Mouse (Mus musculus) ES-Bruce4 (cell line): ENCODE results near the gene Txndc15. TPM values are rescaled to one million over a fixed set of nuclear protein-coding genes. Genes with fewer than 3 reads are reported as not detected.

Experiments
- H3K27ac ChIP-seq: 2 replicates; pipeline ENCODE4 v1.5.1; 2012; ENCODE audit warnings: low read length, inconsistent platforms; ENCODE audit not compliant: insufficient read depth
- H3K27me3 ChIP-seq: 2 replicates; pipeline ENCODE4 v1.6.1; 2012; ENCODE audit warnings: mild to moderate bottlenecking, low read length, inconsistent platforms; ENCODE audit not compliant: control insufficient read depth, poor library complexity, insufficient read depth, severe bottlenecking
- H3K36me3 ChIP-seq: 2 replicates; pipeline ENCODE4 v1.6.1; 2012; ENCODE audit warnings: inconsistent platforms, mild to moderate bottlenecking, low read length, moderate library complexity; ENCODE audit not compliant: control insufficient read depth, poor library complexity, insufficient read depth, severe bottlenecking
- H3K4me1 ChIP-seq: one replicate; pipeline ENCODE4 v1.8.1; 2011; ENCODE audit warnings: low read length; ENCODE audit not compliant: control insufficient read depth, insufficient read depth
- H3K4me3 ChIP-seq: 2 replicates; pipeline ENCODE4 v1.5.1; 2011; ENCODE audit warnings: low read depth, mild to moderate bottlenecking, low read length
- H3K9ac ChIP-seq: 2 replicates; pipeline ENCODE4 v1.6.1; 2012; ENCODE audit warnings: low read depth, mild to moderate bottlenecking, inconsistent platforms; ENCODE audit not compliant: poor library complexity, severe bottlenecking
- H3K9me3 ChIP-seq: replicated peaks from 2 replicates; pipeline ENCODE4 v1.6.1; 2012; ENCODE audit warnings: mild to moderate bottlenecking, low read length, inconsistent platforms; ENCODE audit not compliant: control insufficient read depth, poor library complexity, insufficient read depth, severe bottlenecking
- CTCF ChIP-seq: IDR thresholded peaks from one replicate; pipeline ENCODE4 v1.8.1; 2011; ENCODE audit warnings: low read depth, low read length
- EP300 ChIP-seq: IDR thresholded peaks from 2 replicates; pipeline ENCODE4 v1.6.1; 2011; ENCODE audit warnings: low read depth, low read length; ENCODE audit not compliant: insufficient read depth
- POLR2A ChIP-seq: IDR thresholded peaks from one replicate; pipeline ENCODE4 v1.8.1; 2011; ENCODE audit warnings: low read length; ENCODE audit not compliant: insufficient read depth
- polyA plus RNA-seq: library from polyadenylated mRNA; stranded (reverse); fragments of >200 nt; gene quantifications from 2 replicates; pipeline ENCODE4 v1.2.4, GENCODE M21; 2011; ENCODE audit warnings: low read depth; ENCODE audit not compliant: missing spikeins, insufficient read depth, insufficient read length

Gene Txndc15
- polyA plus RNA-seq, 1 experiment: 16.6 TPM

- Histone ChIP-seq H3K9ac (no peak overlapping the region), H3K4me1 (no peaks in the 10 kb centered on the region), H3K4me3 (no peak overlapping the region), H3K36me3 (no peaks in the 10 kb centered on the region), H3K27ac (no peak overlapping the region), H3K27me3 (no peaks in the 10 kb centered on the region), H3K9me3 (no peaks in the 10 kb centered on the region)
- no peak for TF ChIP-seq CTCF
- TF ChIP-seq EP300: no peak
- no peak for TF ChIP-seq POLR2A
Observed at GRCm38 (mm10) chr13:55760576-55760975, 46.1 kb downstream of the Txndc15 start.

GRCm38 (mm10) chr13:55761486-55761885 lies 47.0 kb downstream of the Txndc15 start:
- TF ChIP-seq CTCF: no peak
- TF ChIP-seq EP300: no peak
- TF ChIP-seq POLR2A: no peak
- no peak overlapping the region for H3K9ac ChIP-seq
- H3K27ac ChIP-seq: no peak overlapping the region
- H3K4me3 ChIP-seq: no peak overlapping the region
- no peaks in the 10 kb centered on the region for H3K36me3 ChIP-seq
- no peaks in the 10 kb centered on the region for H3K9me3 ChIP-seq
- no peaks in the 10 kb centered on the region for H3K27me3 ChIP-seq
- no peaks in the 10 kb centered on the region for H3K4me1 ChIP-seq

- H3K4me3 ChIP-seq: no peak overlapping the region
- no peak overlapping the region for H3K27ac ChIP-seq
Observed at GRCm38 (mm10) chr13:55774352-55774751, 59.9 kb downstream of the Txndc15 start.

GRCm38 (mm10) chr13:55775056-55775455 lies 60.6 kb downstream of the Txndc15 start:
- Histone ChIP-seq H3K9me3 (peaks cover 13% of the 10 kb centered on the region), H3K9ac (no peak overlapping the region), H3K27ac (no peak overlapping the region)

More at GRCm38 (mm10) chr13:55774352-55774751, 59.9 kb downstream of the Txndc15 start:
- H3K27me3 ChIP-seq: no peaks in the 10 kb centered on the region
- peaks cover 13% of the 10 kb centered on the region for H3K9me3 ChIP-seq
- H3K4me1 ChIP-seq: no peaks in the 10 kb centered on the region
- H3K36me3 ChIP-seq: no peaks in the 10 kb centered on the region
- no peak overlapping the region for H3K9ac ChIP-seq
- TF ChIP-seq EP300 (no peak), CTCF (no peak), POLR2A (no peak)

More at GRCm38 (mm10) chr13:55775056-55775455, 60.6 kb downstream of the Txndc15 start:
- Histone ChIP-seq H3K36me3 (no peaks in the 10 kb centered on the region), H3K4me3 (no peak overlapping the region), H3K27me3 (no peaks in the 10 kb centered on the region), H3K4me1 (no peaks in the 10 kb centered on the region)
- no peak for TF ChIP-seq CTCF
- no peak for TF ChIP-seq EP300
- no peak for TF ChIP-seq POLR2A

Other genes with a start within 250 kb of the Txndc15 start
- gene Dbn1, start 226.5 kb upstream of the Txndc15 start, polyA plus RNA-seq: 43.6 and 44.3 TPM in 2 replicates
- 84.4 and 97.7 TPM in 2 replicates for gene Pdlim7, start 201.0 kb upstream of the Txndc15 start, polyA plus RNA-seq
- 0.39 and 1.0 TPM in 2 replicates for gene Dok3, start 185.4 kb upstream of the Txndc15 start, polyA plus RNA-seq
- 55.2 and 63.9 TPM in 2 replicates for gene Ddx41, start 178.0 kb upstream of the Txndc15 start, polyA plus RNA-seq
- 41.8 and 47.7 TPM in 2 replicates for gene Fam193b, start 143.5 kb upstream of the Txndc15 start, polyA plus RNA-seq
- gene Tmed9, start 140.9 kb upstream of the Txndc15 start, polyA plus RNA-seq: 94.2 and 95.2 TPM in 2 replicates
- gene B4galt7, start 114.8 kb upstream of the Txndc15 start, polyA plus RNA-seq: 10.3 and 10.5 TPM in 2 replicates
- gene Caml, start 91.6 kb upstream of the Txndc15 start, polyA plus RNA-seq: 22.6 and 26.3 TPM in 2 replicates
- 103 and 113 TPM in 2 replicates for gene Ddx46, start 79.6 kb upstream of the Txndc15 start, polyA plus RNA-seq
- gene B230219D22Rik, start 21.5 kb upstream of the Txndc15 start, polyA plus RNA-seq: 52.3 and 54.1 TPM in 2 replicates
- gene Pcbd2, start 12.7 kb downstream of the Txndc15 start, polyA plus RNA-seq: 15.3 and 16.5 TPM in 2 replicates
- gene Catsper3, start 69.9 kb downstream of the Txndc15 start, polyA plus RNA-seq: 0.61 TPM in 1 of 2 replicates, not detected in the other
- gene Pitx1, start 121.5 kb downstream of the Txndc15 start, polyA plus RNA-seq: 0.27 and 0.33 TPM in 2 replicates